Mouse (Mus musculus): ENCODE data around the gene Megf9. TPM values are rescaled to one million over a fixed set of nuclear protein-coding genes. Genes with fewer than 3 reads are reported as not detected.

Gene Megf9
- total and polyA plus RNA-seq, 3 experiments = not detected

GRCm38 (mm10) chr4:70509987-70510386, 24.8 kb downstream of the Megf9 start:
- no peak for DNase-seq (ENCODE audit: extremely low read depth)
- no peaks in the 10 kb centered on the region for H3K79me2 ChIP-seq (replicated peaks; ENCODE audit: control insufficient read depth, extremely low read depth, insufficient read depth, poor library complexity, severe bottlenecking)
- no peak overlapping the region for H3K4me2 ChIP-seq (ENCODE audit: insufficient read depth, low read depth, poor library complexity, severe bottlenecking)
- in situ Hi-C loops (cut with MboI; ENCODE audit: low pct_ligation_motif_present, low pct_unique_long_range_greater_than_20kb, low sequenced_read_pairs) (no loop called here), dilution Hi-C loops (cut with MboI; ENCODE audit: extremely low pct_ligation_motif_present, extremely low pct_unique_long_range_greater_than_20kb, low sequenced_read_pairs) (no loop called here)
- TF ChIP-seq ELF1 (IDR thresholded peaks at IDR 0.05; ENCODE audit: low read depth, low read length) (no peak), CHD2 (IDR thresholded peaks at IDR 0.05; ENCODE audit: low read length) (no peak)
- H3K36me3 ChIP-seq (replicated peaks in 1 of 2; ENCODE audit: control insufficient read depth in 1 of 2, insufficient read depth in 1 of 2, low read length in 1 of 2) = no peaks in the 10 kb centered on the region
- no peak overlapping the region for H3K4me3 ChIP-seq (replicated peaks in 1 of 3; ENCODE audit: low read depth in 2 of 3, low read length in 2 of 3, poor library complexity in 1 of 3)
- H3K27me3 ChIP-seq (replicated peaks) = no peaks in the 10 kb centered on the region
- no peak overlapping the region for H3K9ac ChIP-seq (ENCODE audit: insufficient read depth, low read depth)
- H3K27ac ChIP-seq (ENCODE audit: insufficient read depth, low read depth) = no peak overlapping the region
- H3K9me3 ChIP-seq (replicated peaks; ENCODE audit: low read length) = no peaks in the 10 kb centered on the region
- peaks cover 0 to 9% of the 10 kb centered on the region in 2 experiments; a peak in 2 of 4 replicates for H3K4me1 ChIP-seq (ENCODE audit: control insufficient read depth in 1 of 2, insufficient read depth in 2 of 2)

GRCm38 (mm10) chr4:70509565-70509964, 25.2 kb downstream of the Megf9 start:
- Histone ChIP-seq H3K36me3 (replicated peaks in 1 of 2; ENCODE audit: control insufficient read depth in 1 of 2, insufficient read depth in 1 of 2, low read length in 1 of 2) (no peaks in the 10 kb centered on the region), H3K4me3 (replicated peaks in 1 of 3; ENCODE audit: low read depth in 2 of 3, low read length in 2 of 3, poor library complexity in 1 of 3) (no peak overlapping the region), H3K27ac (ENCODE audit: insufficient read depth, low read depth) (no peak overlapping the region), H3K9me3 (replicated peaks; ENCODE audit: low read length) (no peaks in the 10 kb centered on the region), H3K4me2 (ENCODE audit: insufficient read depth, low read depth, poor library complexity, severe bottlenecking) (no peak overlapping the region), H3K9ac (ENCODE audit: insufficient read depth, low read depth) (no peak overlapping the region), H3K4me1 (ENCODE audit: control insufficient read depth in 1 of 2, insufficient read depth in 2 of 2) (peaks cover 0 to 5% of the 10 kb centered on the region in 2 experiments; a peak in 2 of 4 replicates), H3K79me2 (replicated peaks; ENCODE audit: control insufficient read depth, extremely low read depth, insufficient read depth, poor library complexity, severe bottlenecking) (no peaks in the 10 kb centered on the region), H3K27me3 (replicated peaks) (no peaks in the 10 kb centered on the region)
- dilution Hi-C loops (cut with MboI; ENCODE audit: extremely low pct_ligation_motif_present, extremely low pct_unique_long_range_greater_than_20kb, low sequenced_read_pairs) (no loop called here), in situ Hi-C loops (cut with MboI; ENCODE audit: low pct_ligation_motif_present, low pct_unique_long_range_greater_than_20kb, low sequenced_read_pairs) (no loop called here)
- DNase-seq (ENCODE audit: extremely low read depth) = no peak
- no peak for TF ChIP-seq BHLHE40 (IDR thresholded peaks at IDR 0.05; ENCODE audit: low read depth, low read length)
- TF ChIP-seq IRF4 (IDR thresholded peaks at IDR 0.05; ENCODE audit: low read depth, low read length) = no peak
- no peak for TF ChIP-seq CHD2 (IDR thresholded peaks at IDR 0.05; ENCODE audit: low read length)
- TF ChIP-seq E2F4 (IDR thresholded peaks at IDR 0.05; ENCODE audit: insufficient replicate concordance, low read depth, low read length) = no peak
- TF ChIP-seq TCF12 (IDR thresholded peaks at IDR 0.05; ENCODE audit: low read depth, low read length) = no peak
- no peak for TF ChIP-seq NELFE (IDR thresholded peaks at IDR 0.05; ENCODE audit: low read depth, low read length)
- no peak for TF ChIP-seq JUND (conservative IDR thresholded peaks at IDR 0.05; ENCODE audit: low read depth, low read length)
- TF ChIP-seq ZKSCAN1 (IDR thresholded peaks at IDR 0.05; ENCODE audit: borderline replicate concordance, low read depth, low read length) = no peak
- TF ChIP-seq SIN3A (IDR thresholded peaks at IDR 0.05; ENCODE audit: low read length) = no peak
- no peak for TF ChIP-seq MXI1 (IDR thresholded peaks at IDR 0.05; ENCODE audit: low read depth, low read length)
- TF ChIP-seq ZC3H11A (IDR thresholded peaks at IDR 0.05; ENCODE audit: low read depth, low read length) = no peak
- no peak for TF ChIP-seq GABPA (IDR thresholded peaks at IDR 0.05; ENCODE audit: insufficient replicate concordance, low read depth, low read length)
- no peak for TF ChIP-seq MAZ (IDR thresholded peaks at IDR 0.05; ENCODE audit: low read depth, low read length)

- no peaks in the 10 kb centered on the region for H3K9me3 ChIP-seq (replicated peaks; ENCODE audit: low read length)
- no peak overlapping the region for H3K4me2 ChIP-seq (ENCODE audit: insufficient read depth, low read depth, poor library complexity, severe bottlenecking)
- no peaks in the 10 kb centered on the region for H3K79me2 ChIP-seq (replicated peaks; ENCODE audit: control insufficient read depth, extremely low read depth, insufficient read depth, poor library complexity, severe bottlenecking)
- no peak overlapping the region for H3K4me3 ChIP-seq (replicated peaks in 1 of 3; ENCODE audit: low read depth in 2 of 3, low read length in 2 of 3, poor library complexity in 1 of 3)
- TF ChIP-seq JUND (conservative IDR thresholded peaks at IDR 0.05; ENCODE audit: low read depth, low read length) (no peak), RAD21 (IDR thresholded peaks at IDR 0.05; ENCODE audit: low read depth, low read length) (no peak), KAT2A (IDR thresholded peaks at IDR 0.05; ENCODE audit: insufficient replicate concordance, low read length) (no peak), BHLHE40 (IDR thresholded peaks at IDR 0.05; ENCODE audit: low read depth, low read length) (no peak), JUN (IDR thresholded peaks at IDR 0.05; ENCODE audit: insufficient read depth, low read depth, low read length) (no peak), RCOR1 (conservative IDR thresholded peaks at IDR 0.05; ENCODE audit: low read depth, low read length) (no peak), ZKSCAN1 (IDR thresholded peaks at IDR 0.05; ENCODE audit: borderline replicate concordance, low read depth, low read length) (no peak), CHD2 (IDR thresholded peaks at IDR 0.05; ENCODE audit: low read length) (no peak), TBP (conservative IDR thresholded peaks at IDR 0.05; ENCODE audit: low read depth, low read length) (no peak), E2F4 (IDR thresholded peaks at IDR 0.05; ENCODE audit: insufficient replicate concordance, low read depth, low read length) (no peak), ELF1 (IDR thresholded peaks at IDR 0.05; ENCODE audit: low read depth, low read length) (no peak), HCFC1 (IDR thresholded peaks at IDR 0.05; ENCODE audit: low read depth, low read length) (no peak)
- H3K4me1 ChIP-seq (ENCODE audit: control insufficient read depth in 1 of 2, insufficient read depth in 2 of 2) = peaks cover 0 to 2% of the 10 kb centered on the region in 2 experiments; a peak in 1 of 4 replicates
- no peak for DNase-seq (ENCODE audit: extremely low read depth)
- H3K9ac ChIP-seq (ENCODE audit: insufficient read depth, low read depth) = no peak overlapping the region
- dilution Hi-C loops (cut with MboI; ENCODE audit: extremely low pct_ligation_motif_present, extremely low pct_unique_long_range_greater_than_20kb, low sequenced_read_pairs) = no loop called here
- no peaks in the 10 kb centered on the region for H3K27me3 ChIP-seq (replicated peaks)
- in situ Hi-C loops (cut with MboI; ENCODE audit: low pct_ligation_motif_present, low pct_unique_long_range_greater_than_20kb, low sequenced_read_pairs) = no loop called here
- H3K36me3 ChIP-seq (replicated peaks in 1 of 2; ENCODE audit: control insufficient read depth in 1 of 2, insufficient read depth in 1 of 2, low read length in 1 of 2) = no peaks in the 10 kb centered on the region
- H3K27ac ChIP-seq (ENCODE audit: insufficient read depth, low read depth) = no peak overlapping the region
Observed at GRCm38 (mm10) chr4:70508207-70508606, 26.6 kb downstream of the Megf9 start.

Data from CH12.LX (cell line).